Mouse (Mus musculus): ENCODE results near the gene Col4a5. TPM values are rescaled to one million over a fixed set of nuclear protein-coding genes. Genes with fewer than 3 reads are reported as not detected.

Col4a5 gene
- polyA plus RNA-seq (2016; fragmentation: Nextera tagmentation; extraction: Ambion mirVana) = 14.4 and 14.7 TPM in 2 replicates

GRCm38 (mm10) chrX:141475110-141475509 lies at the start of gene Col4a5:
TSS of gene Col4a5 (plus strand) at chrX:141475385.
- Histone ChIP-seq H3K4me1 (replicated peaks) (no peaks in the 10 kb centered on the region), H3K36me3 (no peaks in the 10 kb centered on the region), H3K27me3 (ENCODE audit: insufficient read depth, poor library complexity, severe bottlenecking) (peaks cover 44% of the 10 kb centered on the region), H3K9me3 (no peaks in the 10 kb centered on the region), H3K4me3 (peak within 1 kb of the TSS; percentile 57), H3K27ac (peak within 1 kb of the TSS; percentile 87)
- DNase-seq (ENCODE audit: low spot score) = peak; percentile 79
- 16% methylated on average over 13 of the region's 13 CpGs for WGBS

- Histone ChIP-seq H3K4me3 (no peak overlapping the region), H3K9me3 (no peaks in the 10 kb centered on the region), H3K27me3 (ENCODE audit: insufficient read depth, poor library complexity, severe bottlenecking) (peaks cover 43% of the 10 kb centered on the region), H3K36me3 (no peaks in the 10 kb centered on the region), H3K4me1 (replicated peaks) (no peaks in the 10 kb centered on the region), H3K27ac (no peak overlapping the region)
- DNase-seq (ENCODE audit: low spot score) = no peak
- 91% methylated on average over 6 of the region's 6 CpGs for WGBS
Measured at GRCm38 (mm10) chrX:141436780-141437179, 38.4 kb upstream of the Col4a5 start.

GRCm38 (mm10) chrX:141439423-141439822 lies 35.8 kb upstream of the Col4a5 start:
- no peaks in the 10 kb centered on the region for H3K4me1 ChIP-seq (replicated peaks)
- no peaks in the 10 kb centered on the region for H3K9me3 ChIP-seq
- no peak for DNase-seq (ENCODE audit: low spot score)
- H3K4me3 ChIP-seq = no peak overlapping the region
- peaks cover 40% of the 10 kb centered on the region for H3K27me3 ChIP-seq (ENCODE audit: insufficient read depth, poor library complexity, severe bottlenecking)
- H3K27ac ChIP-seq = no peak overlapping the region
- WGBS = 85% methylated on average over 2 of the region's 2 CpGs
- no peaks in the 10 kb centered on the region for H3K36me3 ChIP-seq

- Histone ChIP-seq H3K27me3 (ENCODE audit: insufficient read depth, poor library complexity, severe bottlenecking) (peaks cover 57% of the 10 kb centered on the region), H3K36me3 (no peaks in the 10 kb centered on the region), H3K4me1 (replicated peaks) (no peaks in the 10 kb centered on the region), H3K9me3 (no peaks in the 10 kb centered on the region), H3K4me3 (no peak overlapping the region), H3K27ac (no peak overlapping the region)
- DNase-seq (ENCODE audit: low spot score) = no peak
- 91% methylated on average over 1 of the region's 1 CpGs for WGBS
Measured at GRCm38 (mm10) chrX:141447936-141448335, 27.2 kb upstream of the Col4a5 start.

DNA sequence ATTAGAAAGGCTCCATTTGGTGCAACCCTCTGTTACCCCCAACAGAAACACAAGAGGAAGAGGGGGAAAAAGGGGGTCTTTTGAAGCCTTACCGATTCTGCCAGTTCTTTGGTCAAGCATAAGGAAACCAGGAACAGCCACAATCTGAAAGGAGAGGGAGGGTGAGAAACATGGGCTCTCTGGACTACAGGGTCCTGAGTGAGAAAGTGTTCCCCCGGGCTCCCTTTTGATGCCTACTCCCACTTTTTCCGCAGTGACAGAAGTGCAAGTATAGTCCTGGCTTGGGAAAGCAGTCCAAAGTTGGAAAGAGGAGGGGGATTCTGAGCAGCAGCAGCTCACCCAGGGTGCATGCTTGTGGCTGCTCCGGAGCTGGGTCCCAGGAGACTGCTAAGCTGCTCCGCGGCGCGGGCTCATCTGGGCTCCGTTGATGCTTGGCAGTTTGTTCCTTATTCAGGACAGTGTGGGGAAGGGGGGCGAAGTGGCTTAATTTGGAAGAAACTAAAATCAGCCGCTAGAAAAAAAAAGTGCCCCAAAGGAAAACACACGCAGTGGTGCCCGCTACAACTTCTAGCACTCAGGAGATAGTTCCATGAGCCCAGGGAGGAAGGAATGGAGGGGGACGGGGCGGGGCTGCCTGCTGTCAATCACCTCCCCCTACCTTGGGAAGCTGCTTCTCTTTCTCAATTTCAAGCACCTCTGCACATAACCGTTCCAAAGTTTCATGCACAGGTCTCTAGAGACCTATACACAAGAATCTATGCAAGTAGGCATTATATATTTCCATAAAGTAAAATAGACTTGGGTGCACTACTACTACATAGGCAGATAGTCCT lies 1.5 kb upstream of the Col4a5 start, which contains the start of gene Col4a6:
TSS of gene Col4a6 (minus strand) at position 607 of the 833 bp plus-strand sequence.
- DNase-seq (ENCODE audit: low spot score) = peak; percentile 15
- H3K27me3 ChIP-seq (ENCODE audit: insufficient read depth, poor library complexity, severe bottlenecking) = peaks cover 44% of the 10 kb centered on the region
- H3K36me3 ChIP-seq = no peaks in the 10 kb centered on the region
- H3K4me3 ChIP-seq = peak within 1 kb of the TSS; percentile 57
- H3K4me1 ChIP-seq (replicated peaks) = no peaks in the 10 kb centered on the region
- WGBS = 18% methylated on average over 16 of the region's 16 CpGs
- H3K9me3 ChIP-seq = no peaks in the 10 kb centered on the region
- peak within 1 kb of the TSS; percentile 87; the same call in 1 of the 2 replicates for H3K27ac ChIP-seq

GRCm38 (mm10) chrX:141475566-141476327 lies 562 bp downstream of the Col4a5 start:
- peak overlapping the region; percentile 87 for H3K27ac ChIP-seq
- no peaks in the 10 kb centered on the region for H3K9me3 ChIP-seq
- peaks cover 41% of the 10 kb centered on the region for H3K27me3 ChIP-seq (ENCODE audit: insufficient read depth, poor library complexity, severe bottlenecking)
- H3K4me1 ChIP-seq (replicated peaks) = no peaks in the 10 kb centered on the region
- H3K36me3 ChIP-seq = no peaks in the 10 kb centered on the region
- no peak for DNase-seq (ENCODE audit: low spot score)
- 22% methylated on average over 14 of the region's 14 CpGs for WGBS
- peak overlapping the region; percentile 57 for H3K4me3 ChIP-seq

- H3K36me3 ChIP-seq = no peaks in the 10 kb centered on the region
- peaks cover 15% of the 10 kb centered on the region for H3K27me3 ChIP-seq (ENCODE audit: insufficient read depth, poor library complexity, severe bottlenecking)
- no peak for DNase-seq (ENCODE audit: low spot score)
- H3K9me3 ChIP-seq = no peaks in the 10 kb centered on the region
- H3K4me3 ChIP-seq = no peak overlapping the region
- no peak overlapping the region for H3K27ac ChIP-seq
- WGBS = 73% methylated on average over 4 of the region's 4 CpGs
- no peaks in the 10 kb centered on the region for H3K4me1 ChIP-seq (replicated peaks)
Measured at GRCm38 (mm10) chrX:141494545-141494944, 19.4 kb downstream of the Col4a5 start.

DNA sequence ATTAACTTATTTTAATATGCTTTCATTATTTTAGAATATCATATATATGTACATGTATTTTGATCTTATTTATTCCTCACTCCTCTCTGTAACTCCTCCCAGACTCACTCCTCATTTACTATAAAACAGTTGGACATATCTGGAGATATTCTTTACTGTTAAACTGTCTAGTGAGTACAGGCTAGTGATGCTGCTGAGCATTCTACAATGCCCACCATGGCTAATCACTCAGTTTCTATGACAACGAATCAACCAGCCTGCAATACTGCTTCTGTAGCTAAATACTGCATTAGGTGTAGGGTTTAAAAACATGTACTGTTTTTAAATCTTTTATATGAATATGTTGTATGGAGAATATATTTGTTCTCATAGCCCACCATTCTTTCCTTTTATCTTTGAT lies 27.9 kb downstream of the Col4a5 start:
- peaks cover 2% of the 10 kb centered on the region; the same call in 1 of the 2 replicates for H3K27me3 ChIP-seq (ENCODE audit: insufficient read depth, poor library complexity, severe bottlenecking)
- H3K4me3 ChIP-seq = no peak overlapping the region
- no peaks in the 10 kb centered on the region for H3K9me3 ChIP-seq
- WGBS = 86% methylated on average over 1 of the region's 1 CpGs
- H3K4me1 ChIP-seq (replicated peaks) = no peaks in the 10 kb centered on the region
- DNase-seq (ENCODE audit: low spot score) = no peak
- no peaks in the 10 kb centered on the region for H3K36me3 ChIP-seq
- H3K27ac ChIP-seq = no peak overlapping the region

- H3K4me1 ChIP-seq (replicated peaks) = no peaks in the 10 kb centered on the region
- H3K27me3 ChIP-seq (ENCODE audit: insufficient read depth, poor library complexity, severe bottlenecking) = peaks cover 8% of the 10 kb centered on the region
- H3K4me3 ChIP-seq = no peak overlapping the region
- no peak for DNase-seq (ENCODE audit: low spot score)
- H3K36me3 ChIP-seq = no peaks in the 10 kb centered on the region
- H3K27ac ChIP-seq = no peak overlapping the region
- no peaks in the 10 kb centered on the region for H3K9me3 ChIP-seq
Measured at GRCm38 (mm10) chrX:141533447-141533846, 58.3 kb downstream of the Col4a5 start.

- Histone ChIP-seq H3K36me3 (peaks cover 2% of the 10 kb centered on the region; the same call in 1 of the 2 replicates), H3K4me1 (replicated peaks) (no peaks in the 10 kb centered on the region), H3K4me3 (no peak overlapping the region), H3K27ac (no peak overlapping the region), H3K27me3 (ENCODE audit: insufficient read depth, poor library complexity, severe bottlenecking) (peaks cover 6% of the 10 kb centered on the region; the same call in 1 of the 2 replicates), H3K9me3 (no peaks in the 10 kb centered on the region)
- no peak for DNase-seq (ENCODE audit: low spot score)
- 90% methylated on average over 2 of the region's 2 CpGs for WGBS
Measured at GRCm38 (mm10) chrX:141547471-141547870, 72.3 kb downstream of the Col4a5 start.

- no peaks in the 10 kb centered on the region for H3K4me1 ChIP-seq (replicated peaks)
- no peak for DNase-seq (ENCODE audit: low spot score)
- H3K27me3 ChIP-seq (ENCODE audit: insufficient read depth, poor library complexity, severe bottlenecking) = peaks cover 20% of the 10 kb centered on the region
- H3K4me3 ChIP-seq = no peak overlapping the region
- H3K9me3 ChIP-seq = no peaks in the 10 kb centered on the region
- WGBS = 33% methylated on average over 3 of the region's 3 CpGs
- H3K27ac ChIP-seq = no peak overlapping the region
- H3K36me3 ChIP-seq = no peaks in the 10 kb centered on the region
Measured at GRCm38 (mm10) chrX:141590242-141590641, 115.1 kb downstream of the Col4a5 start.

- WGBS = 14% methylated on average over 33 of the region's 33 CpGs
- DNase-seq (ENCODE audit: low spot score) = peak; percentile 37
- no peak overlapping the region; the same call in 1 of the 2 replicates for H3K27ac ChIP-seq
- H3K4me1 ChIP-seq (replicated peaks) = peaks cover 9% of the 10 kb centered on the region; the same call in 1 of the 2 replicates
- peaks cover 80% of the 10 kb centered on the region for H3K27me3 ChIP-seq (ENCODE audit: insufficient read depth, poor library complexity, severe bottlenecking)
- no peaks in the 10 kb centered on the region for H3K9me3 ChIP-seq
- H3K4me3 ChIP-seq = peak overlapping the region; percentile 53
- no peaks in the 10 kb centered on the region for H3K36me3 ChIP-seq
Measured at GRCm38 (mm10) chrX:141721725-141722124, 246.5 kb downstream of the Col4a5 start.

DNA sequence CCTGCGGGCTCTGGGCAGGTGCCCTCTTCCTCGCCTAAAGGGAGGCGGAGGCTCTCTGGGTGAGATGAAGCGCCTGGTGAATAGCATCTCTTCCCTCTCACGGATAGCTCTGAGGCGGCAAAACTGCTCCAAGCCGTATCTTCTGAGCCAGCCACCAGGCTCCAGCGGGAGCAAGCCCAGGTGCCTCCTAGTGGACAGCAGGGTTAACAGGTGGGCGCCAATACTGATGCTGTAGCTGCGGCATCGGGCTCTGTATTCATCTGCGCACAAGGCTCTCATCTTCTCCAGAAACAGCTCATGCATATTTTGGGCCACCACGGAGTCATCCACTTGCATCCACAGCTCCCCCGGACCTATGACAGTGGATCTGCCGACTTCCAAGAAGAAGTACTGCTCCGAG lies 248.8 kb downstream of the Col4a5 start:
- Histone ChIP-seq H3K4me1 (replicated peaks) (peaks cover 9% of the 10 kb centered on the region; the same call in 1 of the 2 replicates), H3K9me3 (no peaks in the 10 kb centered on the region), H3K4me3 (peak overlapping the region; percentile 54), H3K27me3 (ENCODE audit: insufficient read depth, poor library complexity, severe bottlenecking) (peaks cover 95% of the 10 kb centered on the region), H3K36me3 (no peaks in the 10 kb centered on the region), H3K27ac (no peak overlapping the region)
- 24% methylated on average over 16 of the region's 16 CpGs for WGBS
- peak; percentile 25 for DNase-seq (ENCODE audit: low spot score)
